17 mouse cellular contexts compared by ENCODE assay signal in genomic region chr17:5196005-5196404, GRCm38 (mm10).
DNase-seq lines count a peak whose midpoint lies in the region; ATAC-seq lines count a peak whose summit lies in the region.
"Had no signal": no experiment of that assay in that cellular context is flagged by ENCODE, and none has a peak within 500 bp of the region (broad histone marks: within the 10 kb centered on the region; RNA-seq: fewer than 3 reads in every experiment).

No protein-coding gene starts in this region.

- H3K4me3 ChIP-seq in heart, embryonic 10.5 days: no peak overlapping the region
- no peak overlapping the region for H3K4me3 ChIP-seq in neural tube, embryonic 13.5 days
- H3K4me3 ChIP-seq in neural tube, embryonic 15.5 days (replicated peaks): no peak overlapping the region
- H3K4me3 ChIP-seq: embryonic facial prominence, embryonic 15.5 days; heart, embryonic 13.5 days; intestine, embryonic 15.5 days; liver, embryonic 13.5 days; myocyte; stomach, embryonic 15.5 days had no signal

- ATAC-seq in neural tube, embryonic 13.5 days (ENCODE audit: low read depth): no peak
- no peak for ATAC-seq in neural tube, embryonic 15.5 days (ENCODE audit: low FRiP score)
- ATAC-seq in monocyte, adult 5-6 weeks (replicated peaks; ENCODE audit: insufficient number of reproducible peaks, low FRiP score, low TSS enrichment, poor library complexity, severe bottlenecking): peak; percentile 19; the same call in 1 of the 2 replicates
- ATAC-seq: intestine, embryonic 15.5 days had no signal

- H3K9me3 ChIP-seq in heart, embryonic 10.5 days: no peaks in the 10 kb centered on the region
- H3K9me3 ChIP-seq in neural tube, embryonic 13.5 days: no peaks in the 10 kb centered on the region
- no peaks in the 10 kb centered on the region for H3K9me3 ChIP-seq in neural tube, embryonic 15.5 days (replicated peaks)
- H3K9me3 ChIP-seq: embryonic facial prominence, embryonic 15.5 days; heart, embryonic 13.5 days; intestine, embryonic 15.5 days; liver, embryonic 13.5 days; stomach, embryonic 15.5 days had no signal

- H3K4me2 ChIP-seq in neural tube, embryonic 13.5 days: no peak overlapping the region
- H3K4me2 ChIP-seq in neural tube, embryonic 15.5 days: no peak overlapping the region
- H3K4me2 ChIP-seq: embryonic facial prominence, embryonic 15.5 days; heart, embryonic 13.5 days; intestine, embryonic 15.5 days; liver, embryonic 13.5 days; midbrain, embryonic 11.5 days; stomach, embryonic 15.5 days had no signal

- no peak overlapping the region for H3K9ac ChIP-seq in neural tube, embryonic 13.5 days
- H3K9ac ChIP-seq in neural tube, embryonic 15.5 days (replicated peaks): no peak overlapping the region
- H3K9ac ChIP-seq: embryonic facial prominence, embryonic 15.5 days; heart, embryonic 13.5 days; intestine, embryonic 15.5 days; liver, embryonic 13.5 days; stomach, embryonic 15.5 days had no signal

- 94% methylated on average over 10 of the region's 10 CpGs for WGBS in heart, embryonic 10.5 days
- 63% methylated on average over 10 of the region's 10 CpGs for WGBS in neural tube, embryonic 13.5 days
- 53% methylated on average over 10 of the region's 10 CpGs for WGBS in neural tube, embryonic 15.5 days

- peaks cover 18% of the 10 kb centered on the region for H3K4me1 ChIP-seq in heart, embryonic 10.5 days
- peaks cover 45% of the 10 kb centered on the region for H3K4me1 ChIP-seq in neural tube, embryonic 13.5 days (replicated peaks)
- H3K4me1 ChIP-seq in neural tube, embryonic 15.5 days: peaks cover 39% of the 10 kb centered on the region

- no peaks in the 10 kb centered on the region for H3K36me3 ChIP-seq in heart, embryonic 10.5 days
- H3K36me3 ChIP-seq in neural tube, embryonic 13.5 days: no peaks in the 10 kb centered on the region
- no peaks in the 10 kb centered on the region for H3K36me3 ChIP-seq in neural tube, embryonic 15.5 days
- H3K36me3 ChIP-seq: embryonic facial prominence, embryonic 15.5 days; intestine, embryonic 15.5 days; liver, embryonic 13.5 days; stomach, embryonic 15.5 days had no signal

- no peaks in the 10 kb centered on the region for H3K27me3 ChIP-seq in heart, embryonic 10.5 days (ENCODE audit: insufficient read depth, poor library complexity, severe bottlenecking)
- H3K27me3 ChIP-seq in neural tube, embryonic 13.5 days: no peaks in the 10 kb centered on the region
- H3K27me3 ChIP-seq in neural tube, embryonic 15.5 days (replicated peaks): no peaks in the 10 kb centered on the region
- H3K27me3 ChIP-seq: embryonic facial prominence, embryonic 15.5 days; heart, embryonic 13.5 days; intestine, embryonic 15.5 days; liver, embryonic 13.5 days; stomach, embryonic 15.5 days had no signal

- H3K27ac ChIP-seq in heart, embryonic 10.5 days: no peak overlapping the region
- peak overlapping the region; percentile 6; the same call in 1 of the 2 replicates for H3K27ac ChIP-seq in neural tube, embryonic 13.5 days (replicated peaks)
- no peak overlapping the region for H3K27ac ChIP-seq in neural tube, embryonic 15.5 days (replicated peaks)
- H3K27ac ChIP-seq: heart, embryonic 13.5 days; intestine, embryonic 15.5 days; liver, embryonic 13.5 days had no signal

- DNase-seq in heart, adult 11 months: peak; percentile 84
- no peak for DNase-seq in heart, embryonic 10.5 days (ENCODE audit: low spot score)
- DNase-seq in brain, adult 2 months (ENCODE audit: low read depth, low spot score): peak; percentile 67
- DNase-seq in lung, postnatal 10 days: no peak
- DNase-seq in kidney, postnatal 36 days: no peak
- DNase-seq: adrenal gland, postnatal 36 days; heart, postnatal 36 days; liver, embryonic 13.5 days had no signal

Comparison
In these comparisons a context has a peak if more than half of its experiments do, and no peak if none do; other contexts are left out.
1. DNase-seq: peak in heart, adult 11 months (single experiment) and brain, adult 2 months (single experiment); none in heart, embryonic 10.5 days (single experiment), lung, postnatal 10 days (single experiment) and kidney, postnatal 36 days (0 of 2).